Mouse (Mus musculus) embryonic fibroblast, embryonic 13.5 days (primary cell): ENCODE results near the gene Scamp1. TPM values are rescaled to one million over a fixed set of nuclear protein-coding genes. Genes with fewer than 3 reads are reported as not detected.
"Not testable (repeated sequence)": the region's sequence is repeated elsewhere in the genome, so short reads cannot be mapped to it uniquely, and the experiment has no call there.

Experiments
- H3K27ac ChIP-seq: 2 replicates; pipeline ENCODE4 v1.5.1; 2012; ENCODE audit warnings: low read length, control low read depth, inconsistent platforms; ENCODE audit not compliant: insufficient read depth
- H3K4me1 ChIP-seq: 2 replicates; pipeline ENCODE4 v1.6.1; 2011; ENCODE audit warnings: low read length; ENCODE audit not compliant: control insufficient read depth, insufficient read depth
- H3K4me3 ChIP-seq: 2 replicates; pipeline ENCODE4 v1.5.1; 2011; ENCODE audit warnings: mild to moderate bottlenecking, control low read depth, low read length; ENCODE audit not compliant: insufficient read depth
- CTCF ChIP-seq: IDR thresholded peaks from 2 replicates; pipeline ENCODE4 v1.5.1; 2011; ENCODE audit warnings: mild to moderate bottlenecking, control low read depth, low read length, moderate library complexity, borderline replicate concordance; ENCODE audit not compliant: insufficient read depth
- POLR2A ChIP-seq: IDR thresholded peaks from 2 replicates; pipeline ENCODE4 v1.6.1; 2011; ENCODE audit warnings: low read depth, mild to moderate bottlenecking, control low read depth, low read length, moderate library complexity
- polyA plus RNA-seq: library from polyadenylated mRNA; stranded (reverse); fragments of >200 nt; gene quantifications from 2 replicates; pipeline ENCODE4 v1.2.4, GENCODE M21; 2011; ENCODE audit warnings: low read depth; ENCODE audit not compliant: missing spikeins, insufficient read length

The Scamp1 gene
- polyA plus RNA-seq: 29.0 and 35.6 TPM in 2 replicates

DNA sequence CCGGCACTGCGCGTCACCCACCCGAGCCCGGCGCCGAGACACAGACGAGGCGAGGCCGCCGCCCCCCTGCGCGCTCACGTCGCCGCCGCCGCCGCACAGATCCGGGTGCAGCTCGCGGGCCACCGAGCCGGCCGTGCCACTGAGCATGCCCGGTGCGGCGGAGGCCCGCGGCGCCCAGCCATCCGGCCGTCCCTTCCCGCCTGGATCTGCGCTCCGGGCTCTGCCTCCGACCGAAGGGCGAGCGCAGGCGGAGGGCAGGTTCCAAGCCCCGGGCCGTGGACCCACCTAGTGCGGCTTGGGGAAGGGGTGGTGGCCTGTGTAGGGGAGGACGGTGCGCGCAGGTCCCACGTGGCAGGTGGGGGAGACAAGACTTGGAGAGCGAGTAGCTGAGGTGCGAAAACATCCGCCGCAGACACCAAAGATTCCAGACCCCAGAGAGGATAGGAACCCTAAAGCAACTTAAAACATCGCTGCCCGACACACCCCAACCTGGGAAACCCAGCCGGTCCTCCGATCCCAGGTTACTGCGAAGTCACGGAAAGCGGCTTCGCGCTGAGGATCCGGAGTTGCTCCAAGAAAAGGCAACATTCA lies at the start of gene Scamp1:
Scamp1 (minus strand) TSS at position 577 of the 591 bp plus-strand sequence.
- H3K4me3 ChIP-seq: peak within 1 kb of the TSS; percentile 83
- peaks cover 3% of the 10 kb centered on the region; the same call in 1 of the 2 replicates for H3K4me1 ChIP-seq
- TF ChIP-seq POLR2A (0 out of 2 replicates have a peak, but pooled peaks have one; percentile 41), CTCF (no peak)
- no peak within 1 kb of the TSS for H3K27ac ChIP-seq

- TF ChIP-seq POLR2A (no peak), CTCF (no peak)
- Histone ChIP-seq H3K4me3 (no peak overlapping the region), H3K27ac (no peak overlapping the region), H3K4me1 (no peaks in the 10 kb centered on the region)
These were observed 44.8 kb upstream of the Scamp1 start for GRCm38 (mm10) chr13:94330392-94330979.

DNA sequence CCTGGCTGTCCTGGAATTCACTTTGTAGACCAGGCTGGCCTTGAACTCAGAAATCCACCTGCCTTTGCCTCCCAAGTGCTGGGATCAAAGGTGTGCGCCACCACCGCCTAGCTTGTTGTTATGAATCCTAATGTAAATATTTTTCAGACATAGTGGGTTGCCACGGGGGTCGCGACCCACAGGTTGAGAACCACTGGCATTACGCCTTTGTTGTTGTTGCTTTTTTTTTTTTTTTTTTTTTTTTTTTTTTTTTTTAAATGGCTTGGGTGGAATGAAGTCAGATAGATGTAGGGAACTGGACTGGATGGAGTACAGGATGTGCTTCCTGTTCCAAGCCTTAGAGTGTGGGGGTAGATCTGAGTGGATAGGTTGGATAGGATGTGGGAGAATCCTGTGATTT lies 43.3 kb upstream of the Scamp1 start:
- not testable (repeated sequence) for H3K27ac ChIP-seq, H3K4me3 ChIP-seq, H3K4me1 ChIP-seq

GRCm38 (mm10) chr13:94328063-94328462 lies 42.4 kb upstream of the Scamp1 start:
- Histone ChIP-seq H3K4me1 (no peaks in the 10 kb centered on the region), H3K4me3 (no peak overlapping the region), H3K27ac (no peak overlapping the region)
- TF ChIP-seq CTCF (no peak), POLR2A (no peak)

DNA sequence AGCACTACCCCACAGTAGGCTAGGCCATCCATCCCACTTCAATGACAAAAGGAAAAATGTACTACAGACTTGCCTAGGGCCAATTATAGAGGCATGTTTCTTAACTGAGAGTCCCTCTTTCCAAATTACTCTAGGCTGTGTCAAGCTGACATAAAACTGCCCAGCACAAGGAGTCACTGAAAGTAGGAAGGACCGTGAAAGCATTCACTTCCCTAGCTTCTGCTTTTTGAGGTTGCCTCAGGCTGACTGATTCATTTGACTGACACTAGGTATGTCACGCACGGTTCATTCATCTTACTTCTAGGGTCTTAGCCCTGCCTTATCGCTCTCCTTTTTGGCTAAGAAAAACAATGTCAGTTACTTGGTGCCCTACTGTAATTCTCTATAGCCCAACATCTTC lies 36.8 kb upstream of the Scamp1 start:
- H3K27ac ChIP-seq: no peak overlapping the region
- H3K4me3 ChIP-seq: no peak overlapping the region
- TF ChIP-seq CTCF: no peak
- TF ChIP-seq POLR2A: no peak
- H3K4me1 ChIP-seq: no peaks in the 10 kb centered on the region

DNA sequence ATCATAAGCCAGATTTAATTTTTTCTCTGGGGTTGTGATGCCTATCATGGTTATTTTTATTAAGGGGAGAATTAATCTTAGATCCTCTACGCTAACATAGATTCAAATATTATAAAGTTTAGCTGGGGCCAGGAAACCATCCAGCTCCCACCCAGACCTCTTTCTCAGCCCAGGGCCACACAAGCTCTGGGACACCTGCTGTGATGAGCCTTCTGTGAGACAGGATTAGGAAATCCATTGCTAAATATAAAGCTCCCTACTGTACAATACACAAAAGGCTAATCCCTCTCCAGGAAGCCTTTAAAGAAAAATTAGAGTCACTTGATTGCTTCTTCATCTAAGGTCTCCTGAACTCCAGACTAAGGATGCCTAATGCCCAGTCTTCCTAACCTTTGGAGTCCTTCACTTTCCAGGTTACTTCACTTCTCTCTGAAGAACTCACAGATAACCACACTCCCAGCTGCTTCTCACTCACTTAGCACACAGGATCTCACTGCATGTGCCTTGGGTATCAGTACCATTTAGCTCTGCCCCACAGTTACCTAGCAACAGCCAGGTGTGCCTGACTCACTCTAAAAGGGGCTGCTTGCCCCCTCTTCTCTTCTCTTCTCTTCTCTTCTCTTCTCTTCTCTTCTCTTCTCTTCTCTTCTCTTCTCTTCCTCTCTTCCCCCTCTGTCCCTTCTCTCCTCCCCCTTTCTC lies 35.6 kb upstream of the Scamp1 start:
- no peak overlapping the region for H3K27ac ChIP-seq
- TF ChIP-seq POLR2A (no peak), CTCF (no peak)
- H3K4me3 ChIP-seq: no peak overlapping the region
- no peaks in the 10 kb centered on the region for H3K4me1 ChIP-seq

GRCm38 (mm10) chr13:94316975-94317511 lies 31.4 kb upstream of the Scamp1 start:
- Histone ChIP-seq H3K27ac (no peak overlapping the region), H3K4me3 (no peak overlapping the region), H3K4me1 (no peaks in the 10 kb centered on the region)
- TF ChIP-seq POLR2A: no peak
- TF ChIP-seq CTCF: no peak

- H3K27ac ChIP-seq, H3K4me1 ChIP-seq, H3K4me3 ChIP-seq: not testable (repeated sequence)
These were observed 27.2 kb upstream of the Scamp1 start for GRCm38 (mm10) chr13:94312812-94313211.

DNA sequence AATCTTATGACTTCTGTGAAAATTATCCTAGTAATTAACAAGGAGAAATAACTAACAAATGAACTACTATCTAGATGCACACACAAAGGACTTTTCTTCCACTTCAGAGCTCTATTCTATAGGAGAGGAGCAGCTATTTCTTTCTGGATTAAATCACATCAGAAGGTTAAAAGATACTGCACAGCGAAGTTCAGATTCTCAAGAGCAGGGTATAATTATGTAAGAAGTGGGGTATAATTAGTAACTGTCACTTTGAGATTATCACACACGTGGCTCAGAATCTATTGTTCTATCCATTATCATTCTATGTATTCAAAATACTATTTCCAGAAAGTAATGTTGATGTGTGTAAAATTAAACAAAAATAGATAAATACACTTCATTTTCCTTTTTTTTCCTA lies 22.6 kb upstream of the Scamp1 start:
- no peak overlapping the region for H3K4me3 ChIP-seq
- TF ChIP-seq CTCF (no peak), POLR2A (no peak)
- H3K4me1 ChIP-seq: no peaks in the 10 kb centered on the region
- no peak overlapping the region for H3K27ac ChIP-seq

- Histone ChIP-seq H3K4me3 (no peak overlapping the region), H3K4me1 (no peaks in the 10 kb centered on the region), H3K27ac (no peak overlapping the region)
- TF ChIP-seq CTCF (no peak), POLR2A (no peak)
These were observed 21.9 kb upstream of the Scamp1 start for GRCm38 (mm10) chr13:94307531-94307930.
